Comparison of ENCODE assay signal across 18 mouse cellular contexts in the genomic region with DNA sequence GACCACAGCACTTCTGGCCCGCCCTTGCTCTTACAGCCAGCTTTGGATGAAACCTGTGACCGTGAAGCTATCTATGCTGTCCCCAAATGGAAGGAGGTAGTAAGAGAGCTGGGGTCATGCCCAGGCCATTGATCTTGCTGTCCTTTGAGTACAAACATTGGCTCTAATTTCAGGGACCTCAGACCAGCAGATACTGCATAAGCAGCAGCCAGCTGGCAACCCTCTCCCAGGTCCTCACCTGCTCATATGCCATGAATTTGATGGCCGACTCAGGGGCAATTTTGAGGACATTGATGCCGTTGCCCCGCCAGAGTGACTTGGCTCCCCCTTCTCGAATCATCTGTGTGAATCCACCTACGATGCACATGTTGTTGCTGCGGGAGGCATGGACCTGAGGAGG. TPM values are rescaled to one million over a fixed set of nuclear protein-coding genes. Genes with fewer than 3 reads are reported as not detected.
"Had no signal": no experiment of that assay in that cellular context is flagged by ENCODE, and none has a peak within 500 bp of the region (broad histone marks: within the 10 kb centered on the region; RNA-seq: fewer than 3 reads in every experiment).

No protein-coding gene starts in this region.

- H3K4me3 ChIP-seq: midbrain, embryonic 10.5 days; midbrain, embryonic 12.5 days; myocyte; neural tube, embryonic 13.5 days; neural tube, embryonic 15.5 days had no signal

- H3K9me3 ChIP-seq: midbrain, embryonic 10.5 days; midbrain, embryonic 12.5 days; neural tube, embryonic 13.5 days; neural tube, embryonic 15.5 days had no signal

- H3K4me1 ChIP-seq: midbrain, embryonic 10.5 days; midbrain, embryonic 12.5 days had no signal

- H3K9ac ChIP-seq: lung, embryonic 14.5 days; midbrain, embryonic 12.5 days; neural tube, embryonic 13.5 days; neural tube, embryonic 15.5 days had no signal

- H3K27ac ChIP-seq: midbrain, embryonic 10.5 days; midbrain, embryonic 12.5 days; neural tube, embryonic 13.5 days; neural tube, embryonic 15.5 days had no signal

- DNase-seq: lung, embryonic 14.5 days; lung, postnatal 10 days; lung, postnatal 4 days; midbrain, embryonic 14.5 days; retina, postnatal 1 day; right cerebral cortex, adult 18-20 months; right cerebral cortex, postnatal 25 days; right cerebral cortex, postnatal 4 days; spleen, adult 18-20 months; thymus, adult 18-20 months; thymus, postnatal 14 days; thymus, postnatal 36 days had no signal

- H3K4me2 ChIP-seq: lung, embryonic 14.5 days; midbrain, embryonic 12.5 days; neural tube, embryonic 13.5 days; neural tube, embryonic 15.5 days had no signal

- H3K27me3 ChIP-seq: midbrain, embryonic 12.5 days; neural tube, embryonic 13.5 days; neural tube, embryonic 15.5 days had no signal

- ATAC-seq: midbrain, embryonic 16.5 days had no signal

RNA-seq across cellular contexts. Expression of a gene that starts 29.4 kb away (rescaled TPM):
- polyA plus RNA-seq: lung, embryonic 14.5 days; midbrain, embryonic 10.5 days; midbrain, embryonic 14.5 days had no signal
